Mouse (Mus musculus) erythroblast, embryonic 14.5 days (primary cell): ENCODE measurements at regions not wholly inside any gene's neighbourhood (a gene's known extent, or its start where the extent isn't known, plus 50 kb on each side); places are given as distances from the start of the nearest gene placed in this dataset.

Experiments used
- GATA1 ChIP-seq: IDR thresholded peaks from 2 replicates; pipeline ENCODE4 v1.6.1; 2012; ENCODE audit warnings: low read length, inconsistent platforms, mixed read lengths
- TAL1 ChIP-seq: IDR thresholded peaks from 3 replicates; pipeline ENCODE4 v1.6.1; 2012; ENCODE audit warnings: low read length, inconsistent platforms, mixed read lengths

GRCm38 (mm10) chr4:89038906-89039305 lies 98.0 kb upstream of the Mtap start:
- TF ChIP-seq TAL1, result no peak
- TF ChIP-seq GATA1, result no peak
